Mouse (Mus musculus) thymus, adult 2 months (tissue): ENCODE measurements around the gene Kcnh2. TPM values are rescaled to one million over a fixed set of nuclear protein-coding genes. Genes with fewer than 3 reads are reported as not detected.

Experiments
- DNase-seq: peaks from one replicate; pipeline ENCODE4 v3.0.0; 2021
- H3K27ac ChIP-seq: fragments of 200-500 bp; 2 replicates; pipeline ENCODE4 v1.5.1; 2012; ENCODE audit warnings: low read length, control low read depth; ENCODE audit not compliant: control insufficient read depth, insufficient read depth
- H3K27me3 ChIP-seq: fragments of 200-500 bp; 2 replicates; pipeline ENCODE4 v1.6.1; 2012; ENCODE audit warnings: mild to moderate bottlenecking, low read length, moderate library complexity, mixed read lengths; ENCODE audit not compliant: control insufficient read depth, insufficient read depth
- H3K36me3 ChIP-seq: fragments of 200-500 bp; 2 replicates; pipeline ENCODE4 v1.6.1; 2012; ENCODE audit warnings: mild to moderate bottlenecking, low read length, moderate library complexity; ENCODE audit not compliant: control insufficient read depth, insufficient read depth
- H3K4me1 ChIP-seq: fragments of 200-500 bp; replicated peaks from 2 replicates; pipeline ENCODE4 v1.6.1; 2012; ENCODE audit warnings: low read length; ENCODE audit not compliant: control insufficient read depth, insufficient read depth
- H3K4me3 ChIP-seq: fragments of 200-500 bp; 2 replicates; pipeline ENCODE4 v1.5.1; 2012; ENCODE audit warnings: mild to moderate bottlenecking, low read length, control low read depth, moderate library complexity; ENCODE audit not compliant: control insufficient read depth, insufficient read depth
- CTCF ChIP-seq: fragments of 200-500 bp; IDR thresholded peaks from 2 replicates; pipeline ENCODE4 v1.5.1; 2012; ENCODE audit warnings: mild to moderate bottlenecking, control low read depth, low read length, moderate library complexity, borderline replicate concordance; ENCODE audit not compliant: control insufficient read depth, poor library complexity, insufficient read depth; ENCODE audit errors: extremely low read depth
- POLR2A ChIP-seq: fragments of 200-500 bp; IDR thresholded peaks from 2 replicates; pipeline ENCODE4 v1.6.1; 2012; ENCODE audit warnings: mild to moderate bottlenecking, low read length, control low read depth, moderate library complexity; ENCODE audit not compliant: control insufficient read depth, poor library complexity, insufficient read depth; ENCODE audit errors: extremely low read depth
- WGBS: fragments of 180-500 bp; shearing (Covaris S2); methylation state at CpG from one replicate; pipeline ENCODE4 v1.1.7; 2018; 5-methylcytosine and 5-hydroxymethylcytosine counted together
- polyA plus RNA-seq: library from polyadenylated mRNA; depleted of rRNA; stranded (reverse); fragments of >200 nt; gene quantifications from 2 replicates; pipeline ENCODE4 v1.2.3, GENCODE M21; 2012

Gene Kcnh2
- polyA plus RNA-seq, 1 experiment = 187 TPM

DNA sequence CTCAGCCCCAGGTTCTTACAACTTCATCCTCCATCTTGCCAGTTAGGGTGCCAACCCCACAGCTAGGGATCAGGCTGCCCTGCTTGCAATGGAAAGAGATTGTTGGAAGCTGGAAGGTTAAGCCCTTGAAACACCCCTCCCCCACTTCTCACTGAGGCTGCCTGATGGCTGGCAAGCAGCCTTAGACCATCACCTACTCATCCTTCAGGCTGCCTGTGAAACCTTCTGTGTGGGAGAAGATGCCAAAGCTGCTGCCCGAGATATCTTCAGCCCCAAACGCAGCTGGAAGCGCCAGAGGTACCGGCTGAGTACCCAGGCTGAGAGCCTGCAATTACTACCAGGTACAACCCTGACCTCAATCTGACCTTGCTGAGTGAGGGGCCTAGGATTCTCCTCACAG is 28.1 kb upstream of the Kcnh2 start:
- H3K4me3 ChIP-seq = no peak overlapping the region
- TF ChIP-seq POLR2A = no peak
- TF ChIP-seq CTCF = no peak
- no peaks in the 10 kb centered on the region for H3K36me3 ChIP-seq
- 95% methylated on average over 4 of the region's 4 CpGs for WGBS
- H3K4me1 ChIP-seq = peaks cover 14% of the 10 kb centered on the region
- no peaks in the 10 kb centered on the region for H3K27me3 ChIP-seq
- no peak for DNase-seq
- H3K27ac ChIP-seq = no peak overlapping the region

DNA sequence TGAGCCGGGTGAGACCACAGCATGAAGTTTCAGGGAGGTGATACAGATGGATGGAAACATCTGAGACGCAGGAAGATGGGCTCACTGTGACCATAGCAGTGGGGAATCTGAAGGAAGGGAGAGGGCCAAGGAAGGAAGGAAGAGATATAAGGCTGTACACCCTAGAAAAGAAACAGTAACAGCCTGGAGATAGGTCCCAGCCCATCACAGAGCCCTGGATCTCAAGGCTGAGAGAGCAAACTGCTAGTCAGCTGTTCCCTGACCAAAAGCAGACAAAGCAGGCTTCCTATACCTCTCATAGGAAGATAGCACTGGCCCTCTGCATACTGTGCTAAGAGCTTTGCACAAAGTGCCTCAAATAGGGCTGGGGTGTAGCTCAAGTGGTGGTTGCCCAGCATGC is 27.3 kb upstream of the Kcnh2 start:
- no peak for DNase-seq
- TF ChIP-seq POLR2A (no peak), CTCF (no peak)
- Histone ChIP-seq H3K4me3 (no peak overlapping the region), H3K27me3 (no peaks in the 10 kb centered on the region), H3K36me3 (no peaks in the 10 kb centered on the region), H3K4me1 (peaks cover 7% of the 10 kb centered on the region), H3K27ac (no peak overlapping the region)
- WGBS = 81% methylated on average over 2 of the region's 2 CpGs

DNA sequence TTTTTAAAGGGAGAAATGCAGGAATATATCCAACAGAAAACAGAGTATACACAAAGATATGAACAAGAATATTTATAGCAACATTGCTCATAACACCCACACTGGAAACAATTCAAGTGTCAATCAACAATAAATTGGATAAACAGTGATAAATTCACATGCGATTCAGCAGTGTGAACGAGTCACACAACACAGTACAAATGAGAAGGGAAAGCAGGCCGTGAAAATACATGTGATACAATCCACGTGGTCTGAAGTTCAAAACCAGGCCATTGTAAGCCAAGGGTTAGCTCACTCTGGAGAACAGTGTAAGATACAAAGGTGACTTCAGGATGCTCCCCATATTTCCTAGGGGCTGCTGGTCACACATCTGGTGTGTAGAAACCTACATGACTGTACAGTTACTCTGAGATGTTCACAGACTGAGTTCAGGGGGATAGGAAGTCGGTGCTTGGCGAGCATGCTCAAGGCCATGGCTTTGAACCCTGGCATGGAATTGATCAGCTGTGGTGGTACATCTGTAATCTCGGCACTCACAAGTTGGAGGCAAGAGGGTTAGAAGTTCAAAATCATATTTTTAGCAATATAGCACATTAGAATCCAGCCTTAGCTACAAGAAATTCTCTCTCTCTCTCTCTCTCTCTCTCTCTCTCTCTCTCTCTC is 23.4 kb upstream of the Kcnh2 start:
- Histone ChIP-seq H3K4me1 (no peaks in the 10 kb centered on the region), H3K27ac (no peak overlapping the region), H3K4me3 (no peak overlapping the region), H3K27me3 (no peaks in the 10 kb centered on the region), H3K36me3 (no peaks in the 10 kb centered on the region)
- 87% methylated on average over 7 of the region's 7 CpGs for WGBS
- DNase-seq = no peak
- TF ChIP-seq POLR2A = no peak
- no peak for TF ChIP-seq CTCF

DNA sequence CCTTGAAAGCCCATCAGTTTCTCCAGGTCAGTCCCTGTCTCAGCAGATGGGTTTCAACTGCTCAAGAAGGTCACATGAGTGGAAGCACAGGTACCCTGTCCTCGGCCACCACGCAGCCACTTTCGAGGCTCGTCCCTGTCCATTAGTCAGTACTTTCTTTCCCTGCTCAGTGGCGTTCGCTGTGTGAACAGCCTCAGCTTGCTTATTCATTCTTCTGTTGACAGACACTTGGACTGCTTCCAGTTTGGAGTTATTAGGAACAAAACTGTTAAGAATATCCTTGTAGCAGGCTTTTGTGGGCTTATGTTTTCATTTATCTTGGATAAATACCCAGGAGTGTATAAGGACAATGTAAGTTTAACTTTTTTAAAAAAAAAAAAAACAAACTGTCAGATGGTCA is 22.8 kb upstream of the Kcnh2 start:
- Histone ChIP-seq H3K4me3 (no peak overlapping the region), H3K27ac (no peak overlapping the region), H3K36me3 (no peaks in the 10 kb centered on the region), H3K4me1 (no peaks in the 10 kb centered on the region), H3K27me3 (no peaks in the 10 kb centered on the region)
- no peak for DNase-seq
- WGBS = 71% methylated on average over 6 of the region's 6 CpGs
- no peak for TF ChIP-seq POLR2A
- no peak for TF ChIP-seq CTCF

DNA sequence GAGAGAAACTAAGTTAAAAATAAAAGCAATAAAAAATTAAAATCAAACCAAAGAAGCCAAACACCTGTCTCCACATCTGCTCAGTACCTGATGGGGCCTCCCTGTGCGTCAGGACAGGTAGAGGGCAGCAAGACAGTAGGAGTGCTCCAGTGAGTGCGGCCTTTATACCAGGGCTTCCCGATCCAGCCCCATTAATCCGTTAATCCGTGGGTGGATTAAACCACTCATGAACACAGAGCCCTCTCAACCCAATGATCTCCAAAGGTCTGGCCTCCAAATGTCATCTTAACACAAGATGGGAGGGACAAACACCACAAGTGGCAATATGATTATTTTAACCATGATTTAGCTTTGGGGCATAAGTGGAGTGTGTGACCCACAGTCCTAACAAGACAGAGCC is 22.4 kb upstream of the Kcnh2 start:
- TF ChIP-seq CTCF (no peak), POLR2A (no peak)
- no peaks in the 10 kb centered on the region for H3K27me3 ChIP-seq
- whole genome bisulfite sequencing = 97% methylated on average over 5 of the region's 5 CpGs
- no peaks in the 10 kb centered on the region for H3K4me1 ChIP-seq
- H3K4me3 ChIP-seq = no peak overlapping the region
- no peak for DNase-seq
- no peak overlapping the region for H3K27ac ChIP-seq
- H3K36me3 ChIP-seq = no peaks in the 10 kb centered on the region

DNA sequence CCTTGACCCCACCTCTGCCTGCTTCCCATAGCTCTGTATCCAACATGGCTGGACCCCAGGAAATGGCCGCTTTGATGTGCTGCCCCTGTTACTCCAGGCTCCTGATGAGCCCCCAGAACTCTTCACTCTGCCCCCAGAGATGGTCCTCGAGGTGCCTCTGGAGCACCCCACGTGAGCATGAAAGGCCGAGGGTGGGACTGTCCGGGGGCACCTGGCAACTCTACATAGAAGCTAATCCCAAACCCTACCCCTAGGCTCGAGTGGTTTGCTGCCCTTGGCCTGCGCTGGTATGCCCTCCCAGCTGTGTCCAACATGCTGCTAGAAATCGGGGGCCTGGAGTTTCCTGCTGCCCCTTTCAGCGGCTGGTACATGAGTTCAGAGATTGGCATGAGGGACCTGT is 18.4 kb upstream of the Kcnh2 start:
- H3K27ac ChIP-seq = no peak overlapping the region
- no peaks in the 10 kb centered on the region for H3K27me3 ChIP-seq
- 96% methylated on average over 9 of the region's 9 CpGs for WGBS
- no peaks in the 10 kb centered on the region for H3K4me1 ChIP-seq
- H3K36me3 ChIP-seq = no peaks in the 10 kb centered on the region
- TF ChIP-seq POLR2A (no peak), CTCF (no peak)
- no peak overlapping the region for H3K4me3 ChIP-seq
- DNase-seq = no peak

DNA sequence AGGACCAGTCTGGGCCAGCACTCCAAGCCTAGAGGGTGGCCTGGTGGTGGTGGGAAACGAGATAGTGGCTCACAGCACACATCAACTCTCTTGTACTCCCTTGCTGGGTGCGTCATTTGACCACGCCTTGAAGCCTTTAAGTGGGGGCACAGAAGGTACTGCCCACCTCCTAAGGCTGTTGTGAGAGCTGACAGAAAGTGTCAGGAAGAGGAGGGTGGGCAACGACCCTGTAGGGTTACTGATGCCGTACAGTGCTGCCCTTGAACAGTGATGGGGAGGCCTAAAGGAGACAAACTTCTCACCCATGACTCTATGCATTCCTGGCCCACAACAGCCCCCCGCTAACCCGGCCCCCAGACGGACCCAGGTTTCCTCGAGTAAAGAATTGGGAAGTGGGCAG is 15.0 kb upstream of the Kcnh2 start:
- Histone ChIP-seq H3K4me3 (no peak overlapping the region), H3K4me1 (peaks cover 1% of the 10 kb centered on the region), H3K27me3 (no peaks in the 10 kb centered on the region), H3K27ac (no peak overlapping the region), H3K36me3 (no peaks in the 10 kb centered on the region)
- DNase-seq = no peak
- TF ChIP-seq POLR2A = no peak
- WGBS = 91% methylated on average over 9 of the region's 9 CpGs
